Mouse (Mus musculus) intestine, postnatal 0 days (tissue): ENCODE measurements around the gene Chac1. TPM values are rescaled to one million over a fixed set of nuclear protein-coding genes. Genes with fewer than 3 reads are reported as not detected.

Experiments used
- ATAC-seq: fragments of 200-750 bp; cut with Nextera tagmentation; 2 replicates; pipeline ENCODE4 v1.8.0; 2017; ENCODE audit warnings: mild to moderate bottlenecking, moderate TSS enrichment, moderate library complexity
- H3K27ac ChIP-seq: fragments of 300-500 bp; sonication (generic); 2 replicates; pipeline ENCODE4 v1.5.1; 2014; ENCODE audit warnings: mild to moderate bottlenecking, low read depth, low read length, moderate library complexity
- H3K27me3 ChIP-seq: fragments of 300-500 bp; sonication (generic); replicated peaks from 2 replicates; pipeline ENCODE4 v1.6.1; 2014; ENCODE audit warnings: low read length, mixed read lengths; ENCODE audit not compliant: control insufficient read depth, insufficient read depth
- H3K36me3 ChIP-seq: fragments of 300-500 bp; sonication (generic); 2 replicates; pipeline ENCODE4 v1.6.1; 2014; ENCODE audit warnings: mild to moderate bottlenecking, moderate library complexity; ENCODE audit not compliant: control insufficient read depth, insufficient read depth
- H3K4me1 ChIP-seq: fragments of 300-500 bp; sonication (generic); replicated peaks from 2 replicates; pipeline ENCODE4 v1.6.1; 2014; ENCODE audit warnings: antibody characterized with exemption, low read length, mixed read lengths; ENCODE audit not compliant: control insufficient read depth, insufficient read depth
- H3K4me2 ChIP-seq: fragments of 300-500 bp; sonication (generic); replicated peaks from 2 replicates; pipeline ENCODE4 v1.6.1; 2014; ENCODE audit warnings: low read depth, mild to moderate bottlenecking, moderate library complexity
- H3K4me3 ChIP-seq: fragments of 300-500 bp; sonication (generic); 2 replicates; pipeline ENCODE4 v1.5.1; 2014; ENCODE audit warnings: low read depth, low read length
- H3K9ac ChIP-seq: fragments of 300-500 bp; sonication (generic); 2 replicates; pipeline ENCODE4 v1.6.1; 2014; ENCODE audit warnings: mild to moderate bottlenecking, low read depth, low read length
- H3K9me3 ChIP-seq: fragments of 300-500 bp; sonication (generic); 2 replicates; pipeline ENCODE4 v1.6.1; 2016; ENCODE audit warnings: mixed run types; ENCODE audit not compliant: control insufficient read depth
- CTCF ChIP-seq: sonication (generic); IDR thresholded peaks from 2 replicates; pipeline ENCODE4 v1.5.1; 2016; ENCODE audit warnings: low read depth, mild to moderate bottlenecking, control low read depth, antibody characterized with exemption, moderate library complexity
- WGBS: fragments of 180-500 bp; shearing (Covaris S2); extraction: QIAGEN DNeasy Blood & Tissue Kit; methylation state at CpG from one replicate; pipeline ENCODE4 v1.1.7; 2014; 5-methylcytosine and 5-hydroxymethylcytosine counted together
- polyA plus RNA-seq: library from polyadenylated mRNA; unstranded; fragments of >200 nt; fragmentation: Nextera tagmentation; extraction: Ambion mirVana; gene quantifications from 2 replicates; pipeline ENCODE4 v1.2.1, GENCODE M21; 2015

Chac1 gene
- 1.1 and 1.4 TPM in 2 replicates for polyA plus RNA-seq

DNA sequence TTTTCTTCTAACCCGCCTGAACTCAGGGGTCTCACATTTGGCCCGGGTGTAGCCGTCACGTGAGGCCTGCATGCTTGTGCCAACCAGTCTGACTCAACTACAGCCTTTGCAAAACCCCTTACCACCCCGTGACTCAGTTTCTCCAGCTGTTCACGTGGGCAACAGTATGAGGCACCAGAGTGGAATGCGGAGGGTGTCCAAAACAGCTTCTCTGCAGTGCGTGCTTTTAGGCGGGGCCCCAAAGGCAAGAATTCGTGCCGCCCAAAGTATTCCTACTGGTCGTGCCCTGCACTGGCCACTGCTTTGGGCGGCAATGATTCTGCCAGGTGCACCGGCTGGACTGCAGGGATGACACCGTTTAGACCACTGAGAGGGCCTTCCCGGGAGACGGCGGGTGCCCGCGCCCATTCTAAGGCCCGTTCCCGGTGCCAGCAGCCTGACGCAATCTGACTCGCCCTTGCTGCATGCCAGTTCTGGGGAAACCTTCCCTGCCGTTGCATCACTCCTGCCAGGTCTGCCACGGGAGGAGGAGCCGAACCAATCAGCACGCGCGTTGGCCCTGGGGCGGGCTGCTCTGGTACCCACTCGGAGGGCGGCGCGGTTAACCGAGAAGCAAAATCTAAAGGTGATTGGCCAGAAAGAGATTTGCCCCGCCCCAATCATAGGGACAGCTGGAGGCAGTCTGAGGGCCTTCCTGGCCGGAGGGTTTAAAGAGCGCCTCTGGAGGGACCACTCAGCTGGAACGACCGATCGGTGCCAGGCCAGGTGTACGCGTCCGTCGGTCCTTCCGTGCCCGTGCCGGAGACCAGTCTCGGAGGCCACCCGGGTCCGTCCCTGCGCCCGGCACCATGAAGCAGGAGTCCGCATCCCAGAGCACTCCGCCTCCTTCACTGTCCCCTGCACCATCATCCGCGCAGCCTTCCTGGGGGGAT, at the start of gene Chac1:
TSS of gene Chac1 (plus strand) at position 675 of the 932 bp plus-strand sequence.
- TF ChIP-seq CTCF = no peak
- Histone ChIP-seq H3K4me3 (peak within 1 kb of the TSS; percentile 51), H3K27me3 (no peaks in the 10 kb centered on the region), H3K36me3 (no peaks in the 10 kb centered on the region), H3K9me3 (no peaks in the 10 kb centered on the region), H3K4me2 (peak within 1 kb of the TSS; percentile 90), H3K9ac (peak within 1 kb of the TSS; percentile 40), H3K27ac (no peak within 1 kb of the TSS), H3K4me1 (no peaks in the 10 kb centered on the region)
- 7% methylated on average over 58 of the region's 58 CpGs for WGBS
- peak; percentile 85 for ATAC-seq

DNA sequence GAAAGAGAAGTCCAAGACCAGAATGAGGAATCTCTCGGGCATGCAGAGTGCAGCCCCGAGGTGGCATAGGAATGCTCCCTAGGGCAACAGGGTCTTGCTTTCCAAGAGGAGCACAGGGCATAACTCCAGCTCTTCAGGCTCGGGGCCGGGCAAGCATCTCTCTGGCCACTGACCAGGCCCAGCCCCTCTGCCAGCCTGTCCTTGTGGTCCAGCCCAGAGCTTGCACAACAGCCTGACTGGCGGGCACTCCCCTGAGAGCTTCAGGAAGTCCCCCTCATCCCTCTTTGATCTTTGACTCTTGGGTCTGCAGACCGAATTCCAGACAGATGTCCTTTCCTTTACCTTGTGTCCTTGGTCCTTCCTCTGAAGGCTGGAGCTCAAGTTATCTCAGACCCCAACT, 48.2 kb upstream of the Chac1 start:
- no peaks in the 10 kb centered on the region for H3K27me3 ChIP-seq
- no peaks in the 10 kb centered on the region for H3K9me3 ChIP-seq
- 0 out of 2 replicates have a peak, but pooled peaks cover 3% of the 10 kb centered on the region for H3K4me1 ChIP-seq
- H3K4me3 ChIP-seq = no peak overlapping the region
- H3K36me3 ChIP-seq = peaks cover 14% of the 10 kb centered on the region
- H3K27ac ChIP-seq = no peak overlapping the region
- H3K4me2 ChIP-seq = no peak overlapping the region
- H3K9ac ChIP-seq = no peak overlapping the region
- ATAC-seq = no peak
- TF ChIP-seq CTCF = no peak
- WGBS = 79% methylated on average over 6 of the region's 6 CpGs

DNA sequence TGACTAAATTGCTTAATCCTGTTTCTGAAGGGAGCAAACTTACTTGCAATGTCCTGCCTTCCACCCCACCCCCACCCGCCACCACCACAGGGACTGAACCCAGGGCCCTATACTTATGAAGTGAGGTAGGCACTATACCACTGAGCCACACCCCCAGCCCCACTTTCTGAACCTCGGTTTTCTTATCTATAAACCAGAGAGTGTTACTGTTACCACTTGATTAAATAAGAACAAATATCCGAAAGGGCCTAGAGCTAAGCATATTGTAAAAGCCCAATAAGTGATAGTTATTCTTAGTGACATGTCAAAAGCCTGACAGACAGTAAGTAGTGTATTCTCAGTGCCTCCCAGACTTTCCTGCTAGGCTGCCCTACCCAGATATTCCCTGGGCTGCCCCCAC, 46.6 kb upstream of the Chac1 start:
- Histone ChIP-seq H3K4me3 (no peak overlapping the region), H3K4me2 (no peak overlapping the region), H3K9ac (no peak overlapping the region), H3K27ac (no peak overlapping the region), H3K36me3 (peaks cover 6% of the 10 kb centered on the region; the same call in 1 of the 2 replicates), H3K4me1 (0 out of 2 replicates have a peak, but pooled peaks cover 3% of the 10 kb centered on the region), H3K27me3 (no peaks in the 10 kb centered on the region), H3K9me3 (no peaks in the 10 kb centered on the region)
- 46% methylated on average over 3 of the region's 3 CpGs for WGBS
- TF ChIP-seq CTCF = no peak
- ATAC-seq = no peak

DNA sequence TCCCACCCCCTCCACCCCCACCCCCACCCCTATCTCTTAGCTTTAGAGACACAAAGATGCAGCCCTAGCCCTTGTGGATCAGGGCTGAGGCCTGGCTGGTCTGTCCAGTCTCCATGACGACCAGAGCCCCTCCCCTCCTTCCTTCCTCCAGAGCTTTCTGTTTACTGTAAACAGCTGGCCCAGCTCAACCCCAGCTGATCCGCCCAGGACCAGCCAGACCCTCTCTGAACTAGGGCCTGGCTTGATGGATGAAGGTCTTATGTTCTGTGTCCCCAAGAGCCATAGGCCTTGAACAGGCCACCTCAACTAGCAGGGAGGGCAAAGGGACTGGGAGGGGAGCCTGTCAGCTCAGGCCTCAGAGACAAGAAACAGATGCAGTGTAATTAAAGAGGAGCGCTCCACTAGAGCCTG, 46.2 kb upstream of the Chac1 start:
- no peak overlapping the region for H3K4me2 ChIP-seq
- ATAC-seq = no peak
- no peak for TF ChIP-seq CTCF
- no peak overlapping the region for H3K4me3 ChIP-seq
- H3K36me3 ChIP-seq = peaks cover 6% of the 10 kb centered on the region; the same call in 1 of the 2 replicates
- H3K9ac ChIP-seq = no peak overlapping the region
- 38% methylated on average over 3 of the region's 3 CpGs for whole genome bisulfite sequencing
- no peaks in the 10 kb centered on the region for H3K9me3 ChIP-seq
- no peaks in the 10 kb centered on the region for H3K27me3 ChIP-seq
- no peak overlapping the region for H3K27ac ChIP-seq
- H3K4me1 ChIP-seq = 0 out of 2 replicates have a peak, but pooled peaks cover 2% of the 10 kb centered on the region

DNA sequence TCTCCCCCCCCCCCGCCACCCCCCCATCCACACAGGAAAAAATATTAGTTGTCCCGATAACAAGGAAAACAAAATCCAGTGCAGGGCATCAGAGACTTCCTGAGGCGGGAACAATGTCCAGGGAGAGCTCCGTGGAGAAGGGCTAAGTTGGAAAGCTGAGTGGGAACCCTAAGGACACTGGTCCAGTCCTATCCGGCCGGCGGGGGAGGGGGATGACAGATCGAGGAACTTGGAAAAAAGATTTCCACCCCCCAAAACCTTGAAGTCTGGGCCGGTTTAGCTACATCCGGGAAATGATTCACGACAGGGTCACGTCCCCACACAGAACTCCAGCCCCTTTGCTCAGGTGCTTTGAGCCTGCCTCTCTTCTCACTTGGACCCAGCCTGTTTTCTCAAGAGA, 39.5 kb upstream of the Chac1 start:
- Histone ChIP-seq H3K36me3 (no peaks in the 10 kb centered on the region), H3K4me2 (no peak overlapping the region), H3K4me3 (no peak overlapping the region), H3K9ac (no peak overlapping the region), H3K9me3 (no peaks in the 10 kb centered on the region), H3K4me1 (no peaks in the 10 kb centered on the region), H3K27ac (no peak overlapping the region), H3K27me3 (no peaks in the 10 kb centered on the region)
- WGBS = 54% methylated on average over 12 of the region's 12 CpGs
- TF ChIP-seq CTCF = no peak
- ATAC-seq = no peak

DNA sequence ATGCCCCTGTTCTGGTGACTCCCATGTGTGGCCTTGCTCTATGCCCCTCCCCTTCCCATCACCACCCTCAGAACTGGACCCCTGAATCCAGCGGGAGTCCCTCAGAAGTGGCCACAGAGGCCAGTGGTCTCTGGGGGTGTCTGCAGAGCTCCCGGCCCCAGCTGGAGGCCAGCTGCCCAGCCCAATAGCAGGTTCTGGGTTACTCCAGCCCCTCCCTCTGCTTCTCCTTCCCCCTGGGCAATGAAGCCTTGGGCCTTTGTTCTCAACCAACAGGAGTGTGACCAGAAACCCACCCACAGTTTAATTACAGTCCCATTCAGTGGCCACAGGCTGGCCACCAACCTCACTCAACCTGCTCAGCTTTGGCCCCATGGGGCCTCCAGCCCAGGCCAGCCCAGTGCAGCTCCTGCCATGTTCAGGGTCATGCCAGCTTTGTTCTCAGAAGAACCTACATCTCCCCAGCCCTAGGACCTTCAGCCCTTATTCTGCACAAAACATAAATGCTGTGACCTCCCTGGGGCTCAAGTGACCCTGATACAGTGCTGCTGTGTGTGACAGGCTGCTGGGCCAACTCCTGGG, 38.6 kb upstream of the Chac1 start:
- Histone ChIP-seq H3K9ac (no peak overlapping the region), H3K27me3 (no peaks in the 10 kb centered on the region), H3K4me3 (no peak overlapping the region), H3K4me1 (no peaks in the 10 kb centered on the region), H3K9me3 (no peaks in the 10 kb centered on the region), H3K27ac (no peak overlapping the region), H3K4me2 (no peak overlapping the region), H3K36me3 (no peaks in the 10 kb centered on the region)
- WGBS = 81% methylated on average over 2 of the region's 2 CpGs
- no peak for TF ChIP-seq CTCF
- 0 out of 2 replicates have a peak, but pooled peaks have one; percentile 5 for ATAC-seq
